Mouse (Mus musculus): Measurements from ENCODE around the gene Cct4. TPM values are rescaled to one million over a fixed set of nuclear protein-coding genes. Genes with fewer than 3 reads are reported as not detected.

Gene Cct4
- 100 to 1,000 TPM in 1 of 2 experiments, 10 to 100 TPM in 1; 99.6 to 110 TPM for total RNA-seq (2021)
- long read RNA-seq, experiment 1, transcript Cct4-204 (14 exons, 2,484 nt) = major isoform, 178 of 185 reads
- long read RNA-seq, experiment 1, partial matches to known transcripts = 2 of 185 reads
- long read RNA-seq, experiment 1, other reads (novel, unspliced or antisense) = 5 of 185 reads
- long read RNA-seq, experiment 2, transcript Cct4-204 (14 exons, 2,484 nt) = major isoform, 171 of 178 reads
- long read RNA-seq, experiment 2, partial matches to known transcripts = 2 of 178 reads
- long read RNA-seq, experiment 2, other reads (novel, unspliced or antisense) = 5 of 178 reads

DNA sequence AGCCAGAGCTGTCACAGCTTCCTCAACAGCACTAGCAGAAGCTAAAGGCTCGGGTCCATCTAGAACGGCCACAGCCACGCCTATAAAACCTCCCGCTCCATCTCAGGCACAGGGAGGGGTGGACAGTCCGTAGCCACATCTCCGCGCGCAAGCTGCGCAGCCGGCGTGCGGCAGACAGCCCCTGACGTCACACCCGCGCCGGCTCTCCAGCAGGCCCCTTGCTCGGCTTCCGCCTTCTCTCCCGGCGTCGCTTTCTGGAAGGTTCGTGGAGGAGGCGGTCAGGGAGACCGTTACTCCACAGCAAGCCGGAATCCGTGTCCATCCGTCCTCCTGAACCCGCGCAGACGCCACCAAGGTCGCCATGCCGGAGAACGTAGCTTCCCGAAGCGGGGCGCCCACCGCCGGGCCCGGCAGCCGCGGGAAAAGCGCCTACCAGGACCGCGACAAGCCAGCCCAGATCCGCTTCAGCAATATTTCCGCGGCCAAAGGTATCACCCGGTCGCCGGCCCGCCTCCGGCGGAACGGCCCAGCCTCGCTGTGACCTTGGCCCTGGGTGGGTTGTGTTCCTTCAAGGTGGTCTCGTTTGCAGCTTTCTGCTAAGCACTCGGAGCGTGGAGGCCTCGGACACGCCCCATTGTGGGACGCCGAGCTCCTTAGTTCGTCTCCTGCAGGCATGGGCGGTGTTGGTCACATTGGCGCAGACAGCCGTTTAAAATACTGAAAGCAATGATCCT is at the start of gene Cct4:
Gene Cct4, plus strand, starts transcription at position 127 of the 734 bp plus-strand sequence.
- DNase-seq = peak; percentile 96
- intact Hi-C loops (cut with DNase I) = no loop called here
- peak within 1 kb of the TSS; percentile 93 for H3K27ac ChIP-seq
- TF ChIP-seq CTCF (IDR thresholded peaks at IDR 0.05) = no peak
- H3K4me3 ChIP-seq = peak within 1 kb of the TSS; percentile 76

DNA sequence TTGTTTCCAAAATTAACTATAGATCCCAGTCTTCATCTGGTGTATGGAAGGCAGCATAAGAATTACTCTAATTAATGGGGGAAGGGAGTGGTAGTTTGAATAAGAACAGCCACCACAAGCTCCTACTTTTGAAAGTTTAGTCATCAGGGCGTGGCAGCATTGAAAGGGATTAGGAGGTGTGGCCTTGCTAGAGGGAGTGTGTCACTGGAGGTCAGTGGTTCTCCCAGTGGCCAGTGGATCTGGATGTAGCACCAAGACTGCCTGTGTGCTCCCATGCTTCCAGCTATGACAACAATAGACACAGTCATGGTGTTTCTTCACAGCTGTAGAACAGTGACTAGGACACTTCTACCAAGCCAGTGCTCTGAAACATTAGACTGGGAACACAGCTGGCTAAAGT is 41.2 kb upstream of the Cct4 start:
- no peak overlapping the region for H3K4me3 ChIP-seq
- no peak for TF ChIP-seq CTCF (IDR thresholded peaks at IDR 0.05)
- intact Hi-C loops (cut with DNase I) = no loop called here
- no peak overlapping the region for H3K27ac ChIP-seq
- no peak for DNase-seq

DNA sequence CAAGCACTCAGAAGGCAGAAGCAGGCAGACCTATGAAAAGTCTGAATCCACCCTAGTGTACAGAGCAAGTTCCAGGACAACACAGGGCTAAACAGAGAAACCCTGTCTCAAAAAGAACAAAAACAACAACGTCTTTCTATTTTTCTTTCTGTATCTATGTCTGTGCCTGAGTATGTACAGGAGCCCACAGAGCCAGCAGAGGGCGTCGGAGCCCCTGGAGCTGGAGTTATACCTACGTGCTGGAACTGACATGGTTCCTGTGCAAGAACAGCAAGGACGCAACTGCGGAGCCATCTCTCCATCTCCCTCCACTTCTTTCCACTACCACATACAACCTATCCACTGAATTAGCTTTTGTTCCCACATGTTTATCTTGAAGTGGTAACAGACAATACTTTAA is 40.2 kb upstream of the Cct4 start:
- intact Hi-C loops (cut with DNase I) = no loop called here
- H3K27ac ChIP-seq = no peak overlapping the region
- no peak overlapping the region for H3K4me3 ChIP-seq
- TF ChIP-seq CTCF (IDR thresholded peaks at IDR 0.05) = no peak; the same call in 1 of the 2 replicates
- DNase-seq = no peak

DNA sequence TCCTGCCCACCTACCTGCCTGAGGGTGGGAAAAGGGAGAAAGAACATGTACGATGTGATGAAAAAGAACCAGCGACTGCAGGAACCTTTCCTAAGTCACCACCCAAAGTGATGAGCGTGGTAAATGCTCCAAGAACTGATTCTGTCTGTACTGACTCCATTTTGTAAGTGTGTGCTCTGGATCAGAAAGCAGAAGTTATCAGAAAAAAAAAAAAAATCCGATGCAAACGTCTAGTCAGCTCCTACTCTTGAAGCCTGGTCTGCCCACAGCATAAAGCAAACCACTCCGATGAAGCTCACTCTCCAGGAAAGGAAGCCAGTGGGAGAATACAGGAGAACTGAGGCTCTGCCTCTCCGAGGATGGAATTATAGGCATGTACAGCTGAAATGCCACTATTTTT is 37.7 kb upstream of the Cct4 start:
- intact Hi-C loops (cut with DNase I) = no loop called here
- DNase-seq = no peak
- no peak overlapping the region for H3K4me3 ChIP-seq
- TF ChIP-seq CTCF (IDR thresholded peaks at IDR 0.05) = no peak
- H3K27ac ChIP-seq = no peak overlapping the region

DNA sequence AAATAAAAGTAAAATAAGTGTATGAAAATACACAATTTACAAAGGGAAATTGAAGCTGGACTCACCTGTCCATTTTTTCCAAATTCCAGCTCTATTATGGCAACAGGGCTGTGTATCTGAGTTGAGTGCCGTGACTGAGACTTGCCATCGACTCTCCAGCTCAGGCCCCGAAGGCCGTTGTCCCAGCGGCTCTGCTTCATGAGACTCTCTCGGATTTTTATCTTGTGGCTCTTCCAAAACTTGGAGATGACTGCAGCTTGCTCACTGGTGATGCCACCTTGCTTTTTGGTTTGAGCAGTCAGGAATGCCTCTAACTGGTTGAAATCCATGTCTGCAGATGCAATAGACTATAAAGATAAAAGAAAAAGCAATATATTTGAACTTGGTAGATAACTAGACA is 34.0 kb upstream of the Cct4 start:
- Histone ChIP-seq H3K4me3 (no peak overlapping the region), H3K27ac (0 out of 2 replicates have a peak overlapping the region, but pooled peaks have one; percentile 35)
- DNase-seq = no peak
- no peak for TF ChIP-seq CTCF (IDR thresholded peaks at IDR 0.05)
- intact Hi-C loops (cut with DNase I) = no loop called here

DNA sequence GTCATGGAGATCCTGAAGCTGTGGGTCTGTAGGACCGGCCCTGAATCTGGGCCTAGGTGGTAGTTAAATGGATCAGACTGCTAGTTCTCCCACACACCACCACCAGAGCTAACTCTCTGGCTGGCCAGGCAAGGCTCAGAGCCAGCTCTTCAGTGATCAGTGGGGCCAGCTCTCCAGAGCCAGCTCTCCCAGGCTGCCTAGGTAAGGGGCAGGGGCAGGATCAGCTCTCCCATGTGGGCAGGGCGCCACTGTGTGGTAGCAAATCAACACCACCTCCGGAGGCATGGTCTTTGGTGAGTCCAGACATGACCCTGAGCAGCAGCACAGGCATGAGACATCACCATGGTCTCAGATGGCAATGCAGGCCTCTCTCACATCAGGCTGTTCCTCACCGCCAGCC is 33.5 kb upstream of the Cct4 start:
- peak; percentile 77 for DNase-seq
- no peak overlapping the region for H3K4me3 ChIP-seq
- H3K27ac ChIP-seq = peak overlapping the region; percentile 35; the same call in 1 of the 2 replicates
- peak; percentile 58 for TF ChIP-seq CTCF (IDR thresholded peaks at IDR 0.05)
- intact Hi-C loops (cut with DNase I) = no loop called here

DNA sequence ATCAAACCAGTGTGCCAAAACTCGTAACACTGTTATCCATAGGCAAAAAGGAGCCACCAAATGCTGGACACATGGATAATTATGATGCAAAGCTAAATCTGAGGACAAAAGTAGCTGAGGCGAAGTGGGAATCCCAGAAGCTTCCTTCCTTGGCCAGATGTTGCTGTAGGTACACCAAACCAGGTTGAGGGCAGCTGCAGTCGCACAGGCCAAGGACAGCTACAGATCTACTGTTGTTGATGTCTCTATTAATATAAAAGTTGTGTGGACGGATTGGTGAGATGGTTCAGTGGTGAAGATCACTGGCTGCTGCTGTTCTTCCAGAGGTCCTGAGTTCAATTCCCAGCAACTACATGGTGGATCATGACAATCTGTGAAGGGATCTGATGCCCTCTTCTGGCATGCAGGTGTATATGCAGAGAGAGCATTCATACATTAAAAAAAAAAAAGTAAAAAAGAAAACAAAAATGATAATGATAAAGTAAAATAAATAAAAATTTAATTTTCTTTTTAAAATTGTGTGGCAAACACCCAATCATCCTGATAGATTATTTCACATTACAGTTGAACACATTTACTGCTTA is 32.4 kb upstream of the Cct4 start:
- no peak overlapping the region for H3K4me3 ChIP-seq
- peak; percentile 71 for TF ChIP-seq CTCF (IDR thresholded peaks at IDR 0.05)
- intact Hi-C loops (cut with DNase I) = loop anchor here (2.0 kb wide), 1 partner anchor 327 kb away; no protein-coding TSS in a partner anchor
- H3K27ac ChIP-seq = no peak overlapping the region
- DNase-seq = no peak

DNA sequence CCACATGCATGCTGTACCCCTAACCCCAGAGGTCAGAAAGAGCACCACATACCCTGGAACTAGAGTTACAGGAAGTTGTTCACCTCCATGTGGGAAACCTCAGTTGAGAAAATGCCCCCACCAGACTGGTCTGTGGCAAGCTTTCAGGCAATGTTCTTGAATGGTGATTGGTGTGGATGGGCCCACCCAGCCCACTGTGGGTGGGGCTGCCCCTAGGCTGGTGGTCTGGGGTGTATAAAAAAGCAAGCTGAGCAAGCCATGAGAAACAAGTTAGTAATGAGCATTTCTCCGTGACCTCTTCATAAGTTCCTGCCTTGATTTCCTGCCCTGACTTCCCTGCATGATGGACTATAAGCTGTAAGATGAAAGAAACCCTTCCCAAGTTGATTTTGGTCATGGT is 28.2 kb upstream of the Cct4 start:
- Histone ChIP-seq H3K27ac (no peak overlapping the region), H3K4me3 (no peak overlapping the region)
- intact Hi-C loops (cut with DNase I) = loop anchor here (10.0 kb wide), 1 partner anchor 247 kb away; no protein-coding TSS in a partner anchor
- DNase-seq = no peak
- TF ChIP-seq CTCF (IDR thresholded peaks at IDR 0.05) = no peak

DNA sequence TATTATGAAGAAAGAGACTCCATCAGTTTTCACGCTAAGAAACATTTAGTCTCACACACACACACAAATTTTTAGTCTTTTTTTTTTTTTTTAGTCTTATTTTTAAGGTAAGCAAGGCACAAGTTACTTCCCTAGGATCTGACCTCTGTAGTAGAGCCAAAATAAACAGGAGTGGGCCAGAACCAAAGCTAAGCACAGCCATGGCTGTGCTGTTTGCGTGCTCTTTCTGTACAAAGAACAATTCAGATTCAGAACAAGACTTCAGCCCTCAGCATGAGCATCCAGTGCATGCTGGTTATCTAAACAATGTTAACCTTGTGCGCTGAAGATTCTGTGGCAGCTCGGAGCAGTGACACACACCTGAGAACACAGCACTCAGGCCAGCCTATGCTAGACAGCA is 25.9 kb upstream of the Cct4 start:
- intact Hi-C loops (cut with DNase I) = loop anchor here (10.0 kb wide), 1 partner anchor 250 kb away; no protein-coding TSS in a partner anchor
- Histone ChIP-seq H3K4me3 (no peak overlapping the region), H3K27ac (no peak overlapping the region)
- no peak for DNase-seq
- TF ChIP-seq CTCF (IDR thresholded peaks at IDR 0.05) = no peak

DNA sequence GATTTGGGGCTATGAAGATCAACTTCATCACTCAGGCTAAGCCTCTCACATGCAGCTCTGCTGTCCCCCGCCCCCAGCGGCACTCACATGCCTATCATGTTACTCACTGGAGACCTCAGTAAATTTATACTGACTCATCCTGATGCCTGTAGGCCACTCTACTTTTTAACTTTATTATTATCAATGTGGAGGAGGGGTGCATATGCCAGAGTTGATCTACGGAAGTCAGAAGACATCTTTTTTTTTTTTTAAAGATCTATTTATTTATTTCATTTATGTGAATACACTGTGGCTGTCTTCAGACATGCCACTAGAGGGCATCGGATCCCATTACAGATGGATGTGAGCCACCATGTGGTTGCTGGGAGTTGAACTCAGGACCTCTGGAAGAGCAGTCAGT is 24.8 kb upstream of the Cct4 start:
- peak; percentile 56 for TF ChIP-seq CTCF (IDR thresholded peaks at IDR 0.05)
- DNase-seq = peak; percentile 30
- intact Hi-C loops (cut with DNase I) = loop anchor here (10.0 kb wide), 1 partner anchor 251 kb away; no protein-coding TSS in a partner anchor
- Histone ChIP-seq H3K4me3 (no peak overlapping the region), H3K27ac (no peak overlapping the region)

DNA sequence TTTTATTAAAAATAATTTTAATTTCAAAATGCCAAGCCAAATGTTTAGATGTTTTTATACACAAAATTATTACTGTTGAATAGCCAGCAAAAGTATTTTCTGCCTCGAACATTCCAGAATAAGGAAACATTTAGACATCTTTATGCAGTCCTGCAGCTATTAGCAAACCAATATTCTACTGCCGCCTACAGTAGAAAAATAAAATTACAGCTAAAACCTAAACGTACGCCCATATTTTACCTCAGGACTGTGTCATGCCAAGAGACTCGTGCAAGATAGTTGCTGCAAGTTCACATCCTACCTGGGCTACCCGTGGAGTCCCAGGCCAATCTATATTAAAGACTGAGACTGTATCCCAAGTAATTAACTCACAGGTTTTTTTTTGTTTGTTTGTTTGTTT is 20.8 kb upstream of the Cct4 start:
- Histone ChIP-seq H3K27ac (no peak overlapping the region), H3K4me3 (no peak overlapping the region)
- DNase-seq = no peak
- intact Hi-C loops (cut with DNase I) = loop anchor here (10.0 kb wide), 1 partner anchor 255 kb away; no protein-coding TSS in a partner anchor
- TF ChIP-seq CTCF (IDR thresholded peaks at IDR 0.05) = peak; percentile 66

DNA sequence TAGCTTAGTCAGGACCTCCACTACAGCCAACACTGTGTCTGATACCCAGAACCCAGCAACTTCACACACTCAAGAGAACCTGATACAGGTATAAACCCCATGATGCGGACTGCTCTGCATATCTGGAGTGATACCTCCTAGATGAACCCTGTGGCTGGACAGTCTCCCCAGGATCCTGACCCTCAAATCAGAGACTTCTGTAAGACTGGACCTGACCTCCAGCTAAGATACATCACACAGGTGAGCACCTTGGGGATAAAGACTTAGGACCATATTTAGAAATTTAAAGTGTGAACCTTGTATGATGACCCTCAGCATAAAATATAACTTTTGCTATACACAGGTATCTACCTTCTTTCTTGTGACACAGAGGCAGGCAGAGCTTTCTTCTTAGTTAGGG is 19.8 kb upstream of the Cct4 start:
- no peak for TF ChIP-seq CTCF (IDR thresholded peaks at IDR 0.05)
- Histone ChIP-seq H3K27ac (no peak overlapping the region), H3K4me3 (no peak overlapping the region)
- intact Hi-C loops (cut with DNase I) = loop anchor here (10.0 kb wide), 1 partner anchor 686 kb away; no protein-coding TSS in a partner anchor
- DNase-seq = no peak
